Mouse (Mus musculus) neural tube, embryonic 15.5 days (tissue): ENCODE results near the gene Tnni1. TPM values are rescaled to one million over a fixed set of nuclear protein-coding genes. Genes with fewer than 3 reads are reported as not detected.
A peak's percentile ranks its signal among the peaks of the same experiment; 100 is the strongest.

Experiments used
- ATAC-seq: fragments of 200-750 bp; cut with Nextera tagmentation; 2 replicates; pipeline ENCODE4 v1.8.0; 2017; ENCODE audit warnings: mild to moderate bottlenecking, moderate TSS enrichment, moderate library complexity; ENCODE audit not compliant: low FRiP score
- H3K27ac ChIP-seq: fragments of 300-500 bp; sonication (generic); replicated peaks from 2 replicates; pipeline ENCODE4 v1.5.1; 2015; ENCODE audit warnings: mild to moderate bottlenecking, inconsistent platforms
- H3K27me3 ChIP-seq: fragments of 300-500 bp; sonication (generic); replicated peaks from 2 replicates; pipeline ENCODE4 v1.6.1; 2015; ENCODE audit warnings: inconsistent platforms
- H3K36me3 ChIP-seq: fragments of 300-500 bp; sonication (generic); 2 replicates; pipeline ENCODE4 v1.6.1; 2015; ENCODE audit warnings: inconsistent platforms
- H3K4me1 ChIP-seq: fragments of 300-500 bp; sonication (generic); 2 replicates; pipeline ENCODE4 v1.6.1; 2015; ENCODE audit warnings: inconsistent platforms
- H3K4me2 ChIP-seq: fragments of 300-500 bp; sonication (generic); 2 replicates; pipeline ENCODE4 v1.6.1; 2015; ENCODE audit warnings: inconsistent platforms, mild to moderate bottlenecking, moderate library complexity
- H3K4me3 ChIP-seq: fragments of 300-500 bp; sonication (generic); replicated peaks from 2 replicates; pipeline ENCODE4 v1.5.1; 2015; ENCODE audit warnings: mild to moderate bottlenecking, inconsistent platforms
- H3K9ac ChIP-seq: fragments of 300-500 bp; sonication (generic); replicated peaks from 2 replicates; pipeline ENCODE4 v1.6.1; 2015; ENCODE audit warnings: mild to moderate bottlenecking, inconsistent platforms
- H3K9me3 ChIP-seq: fragments of 300-500 bp; sonication (generic); replicated peaks from 2 replicates; pipeline ENCODE4 v1.6.1; 2016; ENCODE audit warnings: inconsistent platforms
- WGBS: fragments of 180-500 bp; shearing (Covaris S2); methylation state at CpG from one replicate; pipeline ENCODE4 v1.1.7; 2015; ENCODE audit warnings: mixed read lengths; 5-methylcytosine and 5-hydroxymethylcytosine counted together
- polyA plus RNA-seq: library from polyadenylated mRNA; unstranded; fragments of >200 nt; fragmentation: Nextera tagmentation; extraction: Ambion mirVana; gene quantifications from 2 replicates; pipeline ENCODE4 v1.2.1, GENCODE M21; 2015

Tnni1 gene
- polyA plus RNA-seq, 1 experiment from 2014 or later, result 31.1 TPM

- Histone ChIP-seq H3K9ac (no peak overlapping the region), H3K4me2 (no peak overlapping the region), H3K9me3 (no peaks in the 10 kb centered on the region), H3K36me3 (peaks cover 8% of the 10 kb centered on the region; the same call in 1 of the 2 replicates), H3K27ac (no peak overlapping the region), H3K27me3 (0 out of 2 replicates have a peak, but pooled peaks cover 4% of the 10 kb centered on the region), H3K4me3 (no peak overlapping the region), H3K4me1 (peaks cover 44% of the 10 kb centered on the region)
- no peak for ATAC-seq
- 76% methylated on average over 7 of the region's 7 CpGs for WGBS
Observed at GRCm38 (mm10) chr1:135770237-135770636, 9.0 kb upstream of the Tnni1 start.

GRCm38 (mm10) chr1:135770896-135771572 is 8.2 kb upstream of the Tnni1 start:
- H3K27ac ChIP-seq, result no peak overlapping the region
- no peak; the same call in 1 of the 2 replicates for ATAC-seq
- peaks cover 37% of the 10 kb centered on the region for H3K4me1 ChIP-seq
- no peaks in the 10 kb centered on the region for H3K9me3 ChIP-seq
- H3K4me3 ChIP-seq, result no peak overlapping the region
- H3K4me2 ChIP-seq, result no peak overlapping the region
- H3K9ac ChIP-seq, result no peak overlapping the region
- 39% methylated on average over 12 of the region's 12 CpGs for WGBS
- H3K27me3 ChIP-seq, result 0 out of 2 replicates have a peak, but pooled peaks cover 4% of the 10 kb centered on the region
- H3K36me3 ChIP-seq, result peaks cover 8% of the 10 kb centered on the region; the same call in 1 of the 2 replicates

DNA sequence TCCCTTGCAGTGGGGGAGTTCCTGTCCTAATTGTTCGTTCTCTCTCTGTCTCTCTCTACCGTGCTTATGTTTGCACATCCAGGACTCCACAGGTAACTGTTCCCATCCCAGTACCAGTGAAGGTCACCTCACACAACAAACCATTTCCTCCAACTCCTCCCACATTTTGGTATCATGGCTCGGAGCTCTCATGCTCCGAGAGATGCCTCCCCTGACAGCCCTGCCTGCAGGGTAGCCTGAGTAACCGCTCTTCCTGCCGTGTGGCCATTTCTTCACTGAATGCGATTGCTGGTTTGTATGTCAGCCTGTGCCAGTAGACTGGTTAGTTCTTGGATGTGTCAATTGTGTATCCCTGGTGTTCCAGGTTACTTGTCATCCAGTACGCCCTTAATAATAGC is 7.7 kb upstream of the Tnni1 start:
- Histone ChIP-seq H3K27me3 (0 out of 2 replicates have a peak, but pooled peaks cover 4% of the 10 kb centered on the region), H3K4me3 (no peak overlapping the region), H3K9ac (no peak overlapping the region), H3K4me1 (peaks cover 35% of the 10 kb centered on the region), H3K36me3 (peaks cover 8% of the 10 kb centered on the region; the same call in 1 of the 2 replicates), H3K27ac (no peak overlapping the region), H3K9me3 (no peaks in the 10 kb centered on the region), H3K4me2 (no peak overlapping the region)
- no peak for ATAC-seq
- 51% methylated on average over 8 of the region's 8 CpGs for WGBS

DNA sequence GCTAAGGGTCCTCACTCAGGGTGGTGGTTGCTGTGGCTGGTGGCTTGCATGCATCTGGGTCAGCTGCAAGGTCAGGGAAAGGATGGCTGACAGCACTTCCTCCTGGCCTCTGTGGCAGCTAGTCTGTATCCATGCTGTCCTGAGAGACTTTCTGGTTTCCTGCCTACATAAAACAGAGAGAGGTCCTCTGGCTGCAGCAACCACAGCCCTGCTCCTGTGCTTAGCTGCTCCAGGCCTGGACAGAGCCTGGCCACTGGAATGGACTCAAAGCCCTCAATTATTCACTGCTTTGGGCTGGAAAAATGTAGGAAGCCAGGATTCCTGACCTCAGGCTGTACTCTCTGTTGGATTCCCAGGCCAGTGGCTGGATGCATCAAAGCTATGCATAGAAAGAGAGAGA is 2.6 kb upstream of the Tnni1 start:
- Histone ChIP-seq H3K36me3 (no peaks in the 10 kb centered on the region), H3K9me3 (no peaks in the 10 kb centered on the region), H3K4me2 (no peak overlapping the region), H3K9ac (no peak overlapping the region), H3K4me3 (no peak overlapping the region), H3K4me1 (peaks cover 19% of the 10 kb centered on the region), H3K27me3 (peaks cover 2% of the 10 kb centered on the region; the same call in 1 of the 2 replicates), H3K27ac (no peak overlapping the region)
- no peak for ATAC-seq

DNA sequence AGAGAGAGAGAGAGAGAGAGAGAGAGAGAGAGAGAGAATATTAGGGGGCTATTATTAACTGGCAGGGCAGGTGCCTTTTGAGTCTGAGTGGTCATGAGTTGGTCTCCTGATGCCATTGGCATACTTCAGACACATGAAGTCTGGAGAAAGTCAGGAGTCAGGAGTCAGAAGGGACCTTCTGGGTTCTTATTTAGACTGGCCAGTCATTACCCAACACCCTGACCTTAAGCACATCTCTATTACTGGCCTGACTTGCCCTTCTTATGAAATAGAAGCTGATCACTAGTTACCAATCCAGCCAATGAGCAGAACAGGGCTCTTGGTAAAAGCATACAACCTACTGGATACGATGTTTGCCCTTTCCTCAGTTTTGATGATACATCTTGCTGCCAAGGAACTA is 2.2 kb upstream of the Tnni1 start:
- Histone ChIP-seq H3K9ac (no peak overlapping the region), H3K4me2 (no peak overlapping the region), H3K36me3 (no peaks in the 10 kb centered on the region), H3K4me1 (peaks cover 17% of the 10 kb centered on the region), H3K4me3 (no peak overlapping the region), H3K27ac (no peak overlapping the region), H3K9me3 (no peaks in the 10 kb centered on the region), H3K27me3 (peaks cover 2% of the 10 kb centered on the region; the same call in 1 of the 2 replicates)
- no peak for ATAC-seq
- WGBS, result 97% methylated on average over 1 of the region's 1 CpGs

DNA sequence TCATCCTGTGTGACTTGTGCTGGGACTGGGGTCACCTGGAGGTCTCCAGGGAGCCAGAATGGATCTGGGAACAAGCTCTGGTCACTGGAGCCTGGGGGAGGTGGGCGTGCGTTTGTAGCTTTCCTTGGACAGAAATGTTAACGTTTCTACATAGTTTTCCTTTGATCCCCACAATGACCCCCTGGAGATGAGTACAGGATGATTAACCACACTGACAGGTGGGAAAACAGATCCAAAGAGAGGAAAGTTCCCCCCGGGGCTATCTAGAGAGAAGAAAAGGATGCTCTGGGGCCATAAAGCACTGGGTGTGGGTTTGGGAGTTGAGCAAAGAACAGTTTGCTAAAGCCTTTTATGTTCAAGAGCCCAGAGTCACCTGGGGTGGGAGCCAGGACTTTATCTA is 1.4 kb downstream of the Tnni1 start:
- peaks cover 2% of the 10 kb centered on the region; the same call in 1 of the 2 replicates for H3K27me3 ChIP-seq
- peaks cover 17% of the 10 kb centered on the region for H3K4me1 ChIP-seq
- no peaks in the 10 kb centered on the region for H3K9me3 ChIP-seq
- 22% methylated on average over 4 of the region's 4 CpGs for WGBS
- H3K9ac ChIP-seq, result no peak overlapping the region
- H3K27ac ChIP-seq, result no peak overlapping the region
- H3K36me3 ChIP-seq, result no peaks in the 10 kb centered on the region
- H3K4me2 ChIP-seq, result no peak overlapping the region
- H3K4me3 ChIP-seq, result no peak overlapping the region
- no peak for ATAC-seq

DNA sequence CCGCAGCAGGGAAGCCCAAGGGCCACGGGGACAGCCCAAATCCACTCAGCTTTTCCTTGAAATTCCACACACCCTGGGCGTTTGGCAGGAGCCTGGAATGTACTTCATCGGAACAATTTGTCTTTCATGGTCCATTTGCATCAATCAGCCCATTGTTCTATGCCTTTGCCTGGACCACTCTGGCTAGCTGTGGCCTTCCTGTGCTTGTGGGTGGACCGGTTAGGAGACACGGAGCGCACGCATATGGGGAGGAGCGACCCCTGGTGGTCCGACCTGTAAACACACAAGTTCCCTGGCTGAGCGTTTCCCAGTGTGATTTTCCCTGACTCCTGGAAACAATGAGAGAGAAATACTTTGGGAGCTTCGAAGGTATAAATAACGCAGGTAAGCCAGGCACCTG is 2.0 kb downstream of the Tnni1 start:
- 8% methylated on average over 13 of the region's 13 CpGs for WGBS
- Histone ChIP-seq H3K27ac (no peak overlapping the region), H3K27me3 (peaks cover 2% of the 10 kb centered on the region; the same call in 1 of the 2 replicates), H3K9ac (no peak overlapping the region), H3K9me3 (no peaks in the 10 kb centered on the region), H3K4me3 (no peak overlapping the region), H3K4me2 (no peak overlapping the region), H3K4me1 (peaks cover 17% of the 10 kb centered on the region), H3K36me3 (no peaks in the 10 kb centered on the region)
- peak; percentile 76; the same call in 1 of the 2 replicates for ATAC-seq

- 22% methylated on average over 10 of the region's 10 CpGs for WGBS
- no peak for ATAC-seq
- H3K27ac ChIP-seq, result no peak overlapping the region
- H3K4me3 ChIP-seq, result no peak overlapping the region
- H3K4me2 ChIP-seq, result no peak overlapping the region
- peaks cover 17% of the 10 kb centered on the region for H3K4me1 ChIP-seq
- peaks cover 2% of the 10 kb centered on the region; the same call in 1 of the 2 replicates for H3K27me3 ChIP-seq
- H3K9me3 ChIP-seq, result no peaks in the 10 kb centered on the region
- H3K9ac ChIP-seq, result no peak overlapping the region
- H3K36me3 ChIP-seq, result no peaks in the 10 kb centered on the region
Observed at GRCm38 (mm10) chr1:135782816-135783215, 3.6 kb downstream of the Tnni1 start.

DNA sequence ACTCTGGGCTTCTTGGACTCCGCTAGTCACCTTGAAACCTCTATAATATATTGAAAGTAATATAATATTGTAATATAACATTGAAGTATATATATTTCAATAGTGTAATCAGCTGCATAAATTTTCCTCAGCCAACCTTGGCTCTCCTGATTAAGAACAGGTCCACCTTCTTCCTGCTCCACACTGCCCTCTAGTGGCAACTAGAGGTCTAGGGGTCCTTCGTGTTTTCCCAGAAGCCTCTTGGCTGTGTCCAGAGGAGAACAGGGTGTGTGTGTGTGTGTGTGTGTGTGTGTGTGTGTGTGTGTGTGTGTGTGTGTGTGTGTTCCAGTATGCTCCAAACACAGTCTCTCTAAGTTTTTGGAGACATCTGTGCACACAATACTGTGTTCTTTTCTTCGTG is 8.6 kb downstream of the Tnni1 start:
- Histone ChIP-seq H3K9me3 (no peaks in the 10 kb centered on the region), H3K27ac (no peak overlapping the region), H3K4me2 (no peak overlapping the region), H3K27me3 (no peaks in the 10 kb centered on the region; the same call in 1 of the 2 replicates), H3K4me3 (no peak overlapping the region), H3K36me3 (no peaks in the 10 kb centered on the region), H3K9ac (no peak overlapping the region), H3K4me1 (0 out of 2 replicates have a peak, but pooled peaks cover 3% of the 10 kb centered on the region)
- WGBS, result 46% methylated on average over 3 of the region's 3 CpGs
- ATAC-seq, result no peak

- 0 out of 2 replicates have a peak overlapping the region, but pooled peaks have one; percentile 22 for H3K4me2 ChIP-seq
- H3K4me3 ChIP-seq, result no peak overlapping the region
- no peak; the same call in 1 of the 2 replicates for ATAC-seq
- H3K4me1 ChIP-seq, result peaks cover 7% of the 10 kb centered on the region
- H3K27me3 ChIP-seq, result peaks cover 5% of the 10 kb centered on the region; the same call in 1 of the 2 replicates
- no peak overlapping the region for H3K27ac ChIP-seq
- 34% methylated on average over 10 of the region's 10 CpGs for WGBS
- no peaks in the 10 kb centered on the region for H3K36me3 ChIP-seq
- no peak overlapping the region for H3K9ac ChIP-seq
- H3K9me3 ChIP-seq, result no peaks in the 10 kb centered on the region
Observed at GRCm38 (mm10) chr1:135788708-135789107, 9.5 kb downstream of the Tnni1 start.

DNA sequence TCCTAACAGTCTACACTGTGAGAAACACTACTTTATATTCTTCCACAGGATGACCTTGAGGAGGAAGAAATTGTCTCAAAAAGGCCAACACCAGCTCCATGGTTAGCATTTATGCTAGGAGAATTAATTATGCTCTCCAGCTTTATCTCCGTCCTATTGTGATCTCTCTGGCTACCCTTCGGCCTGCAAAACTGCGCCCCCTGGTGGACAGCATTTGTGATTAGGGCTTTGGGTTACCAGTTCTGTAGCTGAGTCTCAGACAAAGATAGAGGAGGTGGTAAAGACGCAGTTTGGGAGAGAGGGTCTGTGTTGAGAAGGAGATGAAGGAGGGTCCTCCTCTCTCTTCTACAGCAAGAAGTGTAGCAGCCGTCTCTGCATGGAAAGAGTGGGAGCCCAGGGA is 10.6 kb downstream of the Tnni1 start:
- no peaks in the 10 kb centered on the region for H3K36me3 ChIP-seq
- H3K27me3 ChIP-seq, result peaks cover 13% of the 10 kb centered on the region; the same call in 1 of the 2 replicates
- no peaks in the 10 kb centered on the region for H3K9me3 ChIP-seq
- no peak overlapping the region for H3K4me2 ChIP-seq
- peaks cover 17% of the 10 kb centered on the region for H3K4me1 ChIP-seq
- no peak for ATAC-seq
- no peak overlapping the region for H3K27ac ChIP-seq
- WGBS, result 10% methylated on average over 5 of the region's 5 CpGs
- H3K9ac ChIP-seq, result no peak overlapping the region
- no peak overlapping the region for H3K4me3 ChIP-seq
